26 mouse cellular contexts compared by ENCODE assay signal in the genomic region with DNA sequence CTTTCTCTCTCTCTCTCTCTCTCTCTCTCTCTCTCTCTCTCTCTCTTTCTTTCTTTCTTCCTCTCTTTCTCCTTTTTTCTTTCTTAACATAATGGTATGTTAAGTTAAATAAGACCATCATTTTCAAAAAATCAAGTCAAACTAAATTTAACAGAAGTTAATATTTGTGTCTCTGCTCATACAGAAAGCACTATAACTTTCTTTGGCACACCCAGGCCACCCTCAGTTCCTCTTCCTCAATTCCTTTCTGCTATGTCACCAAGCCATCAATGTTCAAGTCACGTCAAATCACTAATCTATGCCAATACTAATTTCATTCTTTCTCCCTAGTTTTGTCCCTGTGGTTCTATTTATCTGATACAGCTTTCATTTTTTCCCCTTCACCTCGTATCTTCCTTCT.
DNase-seq lines count a peak whose midpoint lies in the region; ATAC-seq and TF ChIP-seq lines count a peak whose summit lies in the region.
"Had no signal": no experiment of that assay in that cellular context is flagged by ENCODE, and none has a peak within 500 bp of the region (broad histone marks: within the 10 kb centered on the region; RNA-seq: fewer than 3 reads in every experiment).

No protein-coding gene starts in this region.

- H3K36me3 ChIP-seq in midbrain, embryonic 11.5 days (ENCODE audit: control insufficient read depth, insufficient read depth, low read length), result no peaks in the 10 kb centered on the region
- H3K36me3 ChIP-seq in midbrain, embryonic 15.5 days (replicated peaks), result no peaks in the 10 kb centered on the region
- H3K36me3 ChIP-seq: embryonic facial prominence, embryonic 13.5 days; embryonic facial prominence, embryonic 15.5 days; forebrain, embryonic 10.5 days; forebrain, embryonic 12.5 days; G1E had no signal

- no peaks in the 10 kb centered on the region for H3K4me1 ChIP-seq in midbrain, embryonic 11.5 days (ENCODE audit: control insufficient read depth, insufficient read depth, low read length)
- H3K4me1 ChIP-seq in midbrain, embryonic 15.5 days, result no peaks in the 10 kb centered on the region
- H3K4me1 ChIP-seq: embryonic facial prominence, embryonic 13.5 days; embryonic facial prominence, embryonic 15.5 days; forebrain, embryonic 12.5 days had no signal

- TF ChIP-seq CTCF in left cerebral cortex, adult 2 months (IDR thresholded peaks at IDR 0.05), result no peak

- ATAC-seq in midbrain, embryonic 11.5 days (ENCODE audit: low FRiP score), result no peak
- ATAC-seq in midbrain, embryonic 15.5 days (replicated peaks), result no peak
- ATAC-seq in megakaryocyte, adult 5-6 weeks (ENCODE audit: poor library complexity, severe bottlenecking), result peak; percentile 87
- peak; percentile 87 for ATAC-seq in neutrophil, adult 5-6 weeks (ENCODE audit: extremely low read depth, insufficient number of reproducible peaks, low FRiP score, poor library complexity, severe bottlenecking)
- ATAC-seq: CD4-positive, CD25-positive, alpha-beta regulatory T cell, adult 4 months; forebrain, embryonic 14.5 days; forebrain, embryonic 16.5 days had no signal

- peak; percentile 61 for DNase-seq in midbrain, embryonic 11.5 days (ENCODE audit: low spot score, missing footprints)
- no peak for DNase-seq in spleen, postnatal 14 days (ENCODE audit: low spot score in 2 of 2)
- DNase-seq in left cerebral cortex, adult 2 months (ENCODE audit: extremely low spot score in 1 of 2, low spot score in 2 of 2), result no peak
- DNase-seq: adrenal gland, adult 2 months; adrenal gland, postnatal 14 days; adrenal gland, postnatal 36 days; B cell, adult 2 months; cerebellum, adult 11-12 months; cerebellum, adult 2 months; cerebellum, adult 9-10 months; cerebellum, postnatal 10 days; cerebellum, postnatal 25 days; embryo, embryonic 11 days had no signal

- 80% methylated on average over 2 of the region's 2 CpGs for WGBS in midbrain, embryonic 11.5 days
- WGBS in midbrain, embryonic 15.5 days, result 79% methylated on average over 2 of the region's 2 CpGs

- intact Hi-C loops in left cerebral cortex, adult 2 months (cut with DNase I), result no loop called here

- no peaks in the 10 kb centered on the region for H3K27me3 ChIP-seq in midbrain, embryonic 11.5 days (ENCODE audit: control insufficient read depth, insufficient read depth, low read length)
- H3K27me3 ChIP-seq in midbrain, embryonic 15.5 days (replicated peaks), result no peaks in the 10 kb centered on the region
- H3K27me3 ChIP-seq: CH12.LX; embryonic facial prominence, embryonic 13.5 days; embryonic facial prominence, embryonic 15.5 days; forebrain, embryonic 12.5 days had no signal

- H3K4me2 ChIP-seq in midbrain, embryonic 11.5 days, result no peak overlapping the region
- H3K4me2 ChIP-seq in midbrain, embryonic 15.5 days, result no peak overlapping the region
- H3K4me2 ChIP-seq: embryonic facial prominence, embryonic 13.5 days; embryonic facial prominence, embryonic 15.5 days; forebrain, embryonic 12.5 days had no signal

- H3K9me3 ChIP-seq in midbrain, embryonic 11.5 days (ENCODE audit: control insufficient read depth, low read length), result no peaks in the 10 kb centered on the region
- H3K9me3 ChIP-seq in midbrain, embryonic 15.5 days, result no peaks in the 10 kb centered on the region
- H3K9me3 ChIP-seq: embryonic facial prominence, embryonic 13.5 days; forebrain, embryonic 10.5 days had no signal

- H3K27ac ChIP-seq in midbrain, embryonic 11.5 days (ENCODE audit: low read depth, low read length), result no peak overlapping the region
- H3K27ac ChIP-seq in midbrain, embryonic 15.5 days, result no peak overlapping the region
- H3K27ac ChIP-seq in left cerebral cortex, adult 2 months, result no peak overlapping the region
- H3K27ac ChIP-seq: embryonic facial prominence, embryonic 13.5 days; embryonic facial prominence, embryonic 15.5 days; forebrain, embryonic 10.5 days; forebrain, embryonic 12.5 days had no signal

- H3K9ac ChIP-seq in midbrain, embryonic 11.5 days (ENCODE audit: low read length), result no peak overlapping the region
- no peak overlapping the region for H3K9ac ChIP-seq in midbrain, embryonic 15.5 days
- H3K9ac ChIP-seq: embryonic facial prominence, embryonic 13.5 days; embryonic facial prominence, embryonic 15.5 days; forebrain, embryonic 12.5 days had no signal

- H3K4me3 ChIP-seq in midbrain, embryonic 11.5 days (ENCODE audit: low read depth, low read length), result no peak overlapping the region
- H3K4me3 ChIP-seq in midbrain, embryonic 15.5 days, result no peak overlapping the region
- no peak overlapping the region for H3K4me3 ChIP-seq in left cerebral cortex, adult 2 months
- H3K4me3 ChIP-seq: embryonic facial prominence, embryonic 13.5 days; embryonic facial prominence, embryonic 15.5 days; erythroblast, embryonic 14.5 days; forebrain, embryonic 10.5 days; forebrain, embryonic 12.5 days had no signal

Comparison
In these comparisons a context has a peak if more than half of its experiments do, and no peak if none do; other contexts are left out.
1. ATAC-seq: peak in megakaryocyte, adult 5-6 weeks (single experiment) and neutrophil, adult 5-6 weeks (single experiment); none in midbrain, embryonic 11.5 days (single experiment) and midbrain, embryonic 15.5 days (single experiment).